Mouse (Mus musculus): Measurements from ENCODE around the gene Mcrip2.

Gene Mcrip2

GRCm38 (mm10) chr17:25866172-25866571 is 2.4 kb downstream of the Mcrip2 start:
- no peak for DNase-seq (ENCODE audit: low read depth, low spot score)

DNA sequence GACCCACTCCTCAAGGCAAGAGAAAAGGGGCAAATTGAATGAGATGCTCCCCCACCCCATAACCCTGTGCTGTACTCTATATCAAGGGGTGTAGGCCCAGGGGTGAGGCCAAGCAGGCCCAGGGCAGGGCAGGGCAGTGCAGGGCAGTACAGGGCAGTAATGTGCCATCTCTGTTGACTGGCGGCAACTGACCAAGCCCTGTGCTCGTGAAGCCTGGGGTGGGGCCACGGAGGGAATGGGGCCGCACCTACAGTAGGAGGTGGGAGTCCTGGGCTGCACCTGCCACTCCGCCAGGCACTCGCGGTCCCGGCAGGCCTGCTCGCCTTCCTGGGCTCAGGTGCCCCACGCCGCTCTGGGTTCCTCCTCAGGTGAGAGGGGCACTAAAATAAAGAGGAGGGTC is 3.3 kb downstream of the Mcrip2 start:
- DNase-seq (ENCODE audit: low read depth, low spot score) = no peak

DNA sequence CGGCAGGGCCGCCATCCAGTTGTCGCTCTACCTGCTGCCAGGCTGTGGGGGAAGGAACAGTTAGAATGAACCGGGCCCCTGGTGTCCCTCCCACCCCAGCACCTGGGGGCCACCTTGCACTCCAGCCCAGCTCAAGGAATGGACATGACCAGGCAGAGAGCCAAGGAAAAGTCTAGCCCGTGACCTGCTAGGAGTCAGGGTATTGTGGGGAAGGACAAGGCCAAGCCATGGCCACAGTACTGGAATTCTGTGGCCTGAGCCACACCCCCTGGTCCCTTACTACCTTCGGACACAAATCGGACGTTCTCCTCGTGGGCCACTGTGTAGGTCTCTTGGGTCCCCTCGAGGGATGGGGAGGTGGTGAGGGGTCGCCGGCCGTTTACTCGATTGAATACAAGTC is 4.3 kb downstream of the Mcrip2 start:
- DNase-seq (ENCODE audit: low read depth, low spot score) = no peak

GRCm38 (mm10) chr17:25863681-25864080 is 4.9 kb downstream of the Mcrip2 start:
- DNase-seq (ENCODE audit: low read depth, low spot score) = no peak

- no peak for DNase-seq (ENCODE audit: low read depth, low spot score)
These were observed 6.6 kb downstream of the Mcrip2 start for GRCm38 (mm10) chr17:25861704-25862612.

DNA sequence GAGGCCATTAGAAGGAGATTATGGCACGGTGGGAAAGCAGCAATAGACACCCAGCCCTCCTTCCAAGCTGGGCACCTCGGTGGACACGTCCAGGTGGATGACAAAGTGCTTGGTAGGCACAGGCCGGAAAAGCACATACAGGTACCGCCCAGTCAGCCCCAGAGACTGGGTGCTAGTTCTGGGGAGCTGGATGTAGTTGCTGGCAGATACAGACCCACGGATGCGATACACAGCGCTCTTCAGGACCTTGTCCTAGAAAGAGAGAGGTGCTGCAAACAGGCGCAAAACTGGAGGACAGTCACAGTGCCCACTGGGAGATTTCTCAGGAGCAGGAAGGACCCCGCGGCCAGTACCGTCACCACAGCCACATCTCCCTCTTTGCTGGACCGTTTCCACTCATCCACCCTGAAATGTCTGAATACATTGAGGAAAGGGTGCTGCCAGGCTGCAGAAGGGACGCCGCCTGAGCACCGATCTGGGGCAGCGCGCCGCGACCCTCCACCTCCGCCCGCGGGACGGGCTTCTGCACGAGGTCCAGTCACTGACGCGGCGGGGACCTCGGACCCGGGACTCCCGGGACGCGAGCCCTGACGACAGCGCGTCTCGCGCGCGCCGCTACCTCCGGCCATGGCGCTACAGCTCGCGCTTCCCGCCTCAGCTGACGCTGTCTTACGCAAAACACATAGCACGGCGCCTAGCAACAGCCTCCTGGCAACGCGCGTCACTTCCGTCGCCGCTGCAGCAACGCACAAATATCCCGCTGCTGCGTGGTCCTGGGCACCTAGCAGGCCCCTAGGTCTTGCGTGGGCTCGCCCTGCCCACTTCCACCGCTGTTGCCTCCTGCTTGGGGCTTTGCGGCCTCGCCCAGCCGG is 7.5 kb downstream of the Mcrip2 start, which contains the start of gene Wdr90:
Gene Wdr90 (minus strand): TSS at position 670 of the 872 bp plus-strand sequence.
- peak; percentile 92 for DNase-seq (ENCODE audit: low read depth, low spot score)

DNA sequence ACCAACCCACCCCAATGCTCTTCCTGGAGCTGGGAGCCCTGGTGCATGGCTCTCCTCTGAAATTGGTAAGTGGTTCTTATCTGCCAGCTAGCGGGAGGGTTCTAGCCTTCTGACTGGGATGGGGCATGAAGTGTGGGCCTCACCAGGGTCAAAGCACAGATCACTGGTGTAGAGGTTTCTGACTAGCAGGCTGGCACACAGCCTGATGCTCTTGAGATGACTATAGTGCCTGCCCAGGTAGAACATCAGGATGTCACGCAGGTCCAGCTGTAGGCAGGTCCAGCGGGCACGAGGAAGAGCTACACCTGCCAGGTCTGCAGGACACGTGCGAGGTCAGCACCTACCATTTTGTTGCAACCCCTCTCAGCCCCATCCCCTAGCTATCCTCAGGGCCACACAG is 8.3 kb downstream of the Mcrip2 start:
- no peak for DNase-seq (ENCODE audit: low read depth, low spot score)

GRCm38 (mm10) chr17:25844396-25844901 is 24.1 kb downstream of the Mcrip2 start, which contains the start of gene Rhot2:
Rhot2 (minus strand) TSS chr17:25844851.
- DNase-seq (ENCODE audit: low read depth, low spot score) = peak; percentile 89

- no peak for DNase-seq (ENCODE audit: low read depth, low spot score)
These were observed 24.7 kb downstream of the Mcrip2 start for GRCm38 (mm10) chr17:25843636-25844395.

DNA sequence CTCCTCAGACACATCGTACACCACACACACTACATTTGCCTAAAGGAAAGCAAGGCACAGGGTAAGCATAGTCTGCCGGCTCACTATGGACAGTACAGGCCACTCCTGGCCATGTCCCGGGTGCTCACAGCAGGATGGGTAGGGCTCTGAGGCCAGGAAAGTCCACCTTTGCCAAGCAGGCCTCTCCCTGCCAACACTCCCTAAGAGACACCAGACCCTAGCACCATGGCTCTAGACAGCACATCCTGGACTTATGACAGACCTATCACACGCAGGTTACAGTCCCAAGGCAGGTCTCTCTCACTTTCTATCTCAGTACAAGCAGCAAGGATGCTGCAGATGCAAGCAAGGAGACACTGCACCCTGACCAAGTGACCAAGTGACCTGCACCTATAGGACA is 25.4 kb downstream of the Mcrip2 start:
- no peak for DNase-seq (ENCODE audit: low read depth, low spot score)

GRCm38 (mm10) chr17:25842509-25842908 is 26.1 kb downstream of the Mcrip2 start:
- no peak for DNase-seq (ENCODE audit: low read depth, low spot score)

DNA sequence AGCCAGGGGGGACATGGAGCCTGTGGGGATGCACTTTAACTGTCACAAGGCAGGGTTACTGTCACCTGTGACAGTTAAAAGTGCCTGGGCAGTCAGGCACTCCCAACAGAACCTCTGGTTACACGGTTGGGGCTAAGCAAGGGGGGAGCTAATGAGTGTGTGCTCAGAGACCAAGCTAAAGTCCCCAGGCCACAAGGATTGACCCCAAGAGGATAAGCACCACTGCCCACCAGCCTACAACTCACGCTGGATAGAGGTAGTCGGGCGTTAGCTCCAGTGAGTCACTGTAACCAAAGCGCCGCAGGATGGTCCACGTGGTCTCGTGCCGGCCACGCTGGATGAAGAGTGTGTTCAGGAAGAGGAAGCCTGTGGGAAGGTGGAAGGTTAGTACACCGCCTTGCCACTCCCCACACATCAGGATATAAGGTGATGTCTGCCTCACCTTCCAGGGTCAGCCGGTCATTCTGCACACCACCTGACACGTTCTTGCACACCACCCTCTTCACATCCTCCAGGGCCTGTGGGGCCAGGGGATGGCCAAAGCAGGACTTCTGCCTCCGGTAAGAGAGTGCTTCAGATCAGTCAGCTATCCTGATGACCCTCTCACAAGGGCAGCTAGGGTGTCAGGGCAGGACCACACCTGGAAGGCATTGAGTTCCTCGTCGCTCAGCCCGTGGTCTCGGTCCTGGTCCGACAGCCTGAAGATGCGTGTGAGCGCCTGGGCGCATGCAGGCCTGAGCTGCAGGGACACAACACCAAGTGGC is 27.3 kb downstream of the Mcrip2 start, which contains the start of gene Gm20683:
Gene Gm20683 (minus strand): TSS at position 647 of the 764 bp plus-strand sequence.
- DNase-seq (ENCODE audit: low read depth, low spot score) = no peak

DNA sequence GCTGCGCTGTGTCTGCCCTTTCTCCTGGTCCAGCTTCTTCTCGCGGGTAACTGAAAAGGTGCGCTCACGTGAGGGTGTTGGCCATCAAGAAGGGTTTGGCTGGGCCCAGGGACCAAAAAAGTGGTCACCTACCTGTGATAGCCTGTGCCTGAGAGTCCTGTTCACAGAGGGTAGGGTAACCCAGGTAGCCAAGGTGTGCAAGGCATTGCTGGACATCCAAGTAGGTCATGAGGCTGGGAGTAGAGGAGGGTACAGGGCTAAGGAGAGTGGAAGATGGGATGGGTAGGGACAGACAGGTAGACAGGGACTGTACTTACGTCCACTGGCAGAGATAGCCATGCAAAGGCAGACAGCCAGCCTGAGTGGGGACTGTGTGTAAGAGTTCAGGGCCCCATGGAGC is 28.0 kb downstream of the Mcrip2 start:
- DNase-seq (ENCODE audit: low read depth, low spot score) = no peak

GRCm38 (mm10) chr17:25839455-25840235 is 28.9 kb downstream of the Mcrip2 start:
- no peak for DNase-seq (ENCODE audit: low read depth, low spot score)

DNA sequence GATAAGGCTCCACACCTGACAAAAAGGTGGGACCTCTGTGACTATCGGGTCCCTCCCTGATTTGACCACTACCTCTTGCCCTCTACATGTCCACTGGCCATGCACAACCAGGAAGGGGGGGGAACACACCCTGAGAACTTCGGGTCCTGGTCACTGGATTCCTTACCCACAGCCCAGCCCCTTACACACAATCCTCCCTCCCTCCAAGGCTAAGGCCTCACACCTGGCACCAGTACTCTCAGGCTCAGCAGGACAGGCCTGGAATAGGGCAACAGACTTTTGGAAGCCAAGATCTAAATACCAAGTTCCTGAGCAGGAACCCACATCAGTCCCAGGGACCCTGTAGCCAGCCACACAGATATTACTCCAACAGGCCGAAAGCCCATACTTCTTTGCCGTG is 29.7 kb downstream of the Mcrip2 start:
- no peak for DNase-seq (ENCODE audit: low read depth, low spot score)

DNA sequence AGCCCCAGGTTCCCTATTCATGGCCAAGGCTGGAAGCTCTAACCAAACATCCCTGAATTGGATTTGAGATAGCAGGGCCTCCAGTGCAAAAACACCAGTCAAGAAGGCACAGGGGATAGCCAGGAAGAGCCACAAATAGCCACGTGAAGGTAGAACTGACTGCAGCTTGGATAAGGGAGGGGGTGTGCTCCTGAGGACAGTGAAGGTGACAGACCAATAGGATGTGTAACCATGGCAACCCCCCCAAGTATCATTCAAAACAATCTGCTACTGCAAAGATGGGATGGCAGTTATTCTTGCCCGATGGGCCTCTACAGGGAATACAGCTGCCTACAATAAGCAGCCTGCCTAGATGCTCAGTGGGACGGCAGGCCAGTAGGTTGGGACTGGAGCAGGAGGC is 31.0 kb downstream of the Mcrip2 start:
- DNase-seq (ENCODE audit: low read depth, low spot score) = no peak

GRCm38 (mm10) chr17:25837076-25837410 is 31.5 kb downstream of the Mcrip2 start, which contains the start of gene Rhbdl1:
Rhbdl1 (minus strand) TSS chr17:25837295.
- no peak for DNase-seq (ENCODE audit: low read depth, low spot score)

DNA sequence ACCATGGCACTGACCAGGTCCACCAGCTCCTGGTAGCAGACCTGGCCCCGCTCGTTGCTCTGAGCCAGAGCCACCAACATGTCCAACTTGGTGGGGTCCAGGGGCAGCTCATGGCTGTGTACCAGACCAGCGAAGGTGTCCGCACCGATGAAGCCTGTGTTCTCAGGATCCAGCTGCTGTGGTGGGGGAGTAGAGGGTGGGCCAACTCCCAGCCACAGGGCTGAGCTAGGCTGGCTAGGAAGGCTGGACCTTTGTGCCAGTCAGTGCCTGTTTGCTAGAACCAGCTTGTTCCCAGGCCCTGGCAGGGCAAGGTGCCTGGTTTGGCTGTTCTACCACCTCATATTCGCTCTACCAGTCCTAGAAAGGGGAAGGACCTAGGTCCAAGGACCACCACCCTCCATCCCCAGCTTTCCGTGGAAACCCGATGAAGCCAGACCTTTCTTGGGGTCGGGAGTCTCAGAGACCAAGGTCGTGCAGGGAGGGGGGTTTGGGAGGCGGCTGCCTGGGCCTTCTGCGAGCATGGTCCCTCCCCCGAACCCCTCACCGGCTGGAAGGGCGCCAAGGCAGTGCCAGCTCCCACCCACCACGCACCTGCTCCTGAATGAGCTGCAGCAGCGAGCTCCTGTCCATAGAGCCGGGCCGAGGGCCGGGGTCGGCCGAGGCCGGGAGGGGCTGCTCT is 32.0 kb downstream of the Mcrip2 start:
- DNase-seq (ENCODE audit: low read depth, low spot score) = no peak

DNA sequence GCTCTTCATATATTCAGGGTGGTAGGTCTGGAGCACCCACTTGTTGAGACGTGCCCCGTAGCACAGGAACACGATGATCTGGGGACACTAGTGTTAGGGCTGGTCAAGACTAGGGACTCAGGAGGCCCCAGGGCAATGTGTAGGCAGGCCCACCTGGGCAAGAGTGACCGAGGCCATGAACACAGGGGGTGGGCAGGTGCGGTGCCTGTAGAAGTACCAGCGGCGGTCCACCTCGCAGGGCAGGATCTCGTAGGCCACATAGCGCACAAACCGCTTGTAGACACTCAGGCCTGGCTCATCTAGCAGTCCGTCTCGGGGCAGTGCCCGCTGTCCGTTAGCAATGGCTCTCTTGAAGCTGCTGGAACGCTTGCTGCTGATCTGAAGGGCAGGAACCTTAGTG is 32.7 kb downstream of the Mcrip2 start:
- DNase-seq (ENCODE audit: low read depth, low spot score) = no peak

All from forelimb bud, embryonic 11.5 days (tissue).